Mouse (Mus musculus): ENCODE results near the gene Chrm5. TPM values are rescaled to one million over a fixed set of nuclear protein-coding genes. Genes with fewer than 3 reads are reported as not detected.

Gene Chrm5
- polyA plus RNA-seq, 1 experiment from 2014 or later: 1.5 TPM

GRCm38 (mm10) chr2:112506841-112507435, 26.4 kb upstream of the Chrm5 start:
- no peaks in the 10 kb centered on the region for H3K27me3 ChIP-seq (ENCODE audit: control insufficient read depth, insufficient read depth, low read length)
- WGBS: 81% methylated on average over 5 of the region's 5 CpGs
- no peak overlapping the region for H3K4me2 ChIP-seq (ENCODE audit: low read depth, low read length)
- no peak for ATAC-seq (ENCODE audit: low read depth)
- H3K9ac ChIP-seq (replicated peaks; ENCODE audit: low read depth, low read length): no peak overlapping the region
- no peak overlapping the region for H3K4me3 ChIP-seq (ENCODE audit: low read depth, low read length)
- H3K9me3 ChIP-seq (ENCODE audit: control insufficient read depth, low read length): no peaks in the 10 kb centered on the region
- no peaks in the 10 kb centered on the region for H3K4me1 ChIP-seq (ENCODE audit: control insufficient read depth, insufficient read depth, low read length)
- H3K27ac ChIP-seq (ENCODE audit: low read depth, low read length): no peak overlapping the region
- no peaks in the 10 kb centered on the region for H3K36me3 ChIP-seq (ENCODE audit: control insufficient read depth, insufficient read depth, low read length)

- no peak overlapping the region for H3K27ac ChIP-seq (ENCODE audit: low read depth, low read length)
- no peaks in the 10 kb centered on the region for H3K9me3 ChIP-seq (ENCODE audit: control insufficient read depth, low read length)
- H3K4me2 ChIP-seq (ENCODE audit: low read depth, low read length): no peak overlapping the region
- no peak overlapping the region for H3K9ac ChIP-seq (replicated peaks; ENCODE audit: low read depth, low read length)
- H3K27me3 ChIP-seq (ENCODE audit: control insufficient read depth, insufficient read depth, low read length): no peaks in the 10 kb centered on the region
- H3K4me3 ChIP-seq (ENCODE audit: low read depth, low read length): no peak overlapping the region
- no peak for ATAC-seq (ENCODE audit: low read depth)
- no peaks in the 10 kb centered on the region for H3K4me1 ChIP-seq (ENCODE audit: control insufficient read depth, insufficient read depth, low read length)
- 94% methylated on average over 6 of the region's 6 CpGs for WGBS
- H3K36me3 ChIP-seq (ENCODE audit: control insufficient read depth, insufficient read depth, low read length): no peaks in the 10 kb centered on the region
These were observed 23.4 kb upstream of the Chrm5 start for GRCm38 (mm10) chr2:112503978-112504377.

- H3K27ac ChIP-seq (ENCODE audit: low read depth, low read length): no peak overlapping the region
- H3K4me1 ChIP-seq (ENCODE audit: control insufficient read depth, insufficient read depth, low read length): no peaks in the 10 kb centered on the region
- H3K36me3 ChIP-seq (ENCODE audit: control insufficient read depth, insufficient read depth, low read length): no peaks in the 10 kb centered on the region
- 4% methylated on average over 6 of the region's 6 CpGs for WGBS
- no peaks in the 10 kb centered on the region for H3K27me3 ChIP-seq (ENCODE audit: control insufficient read depth, insufficient read depth, low read length)
- H3K4me2 ChIP-seq (ENCODE audit: low read depth, low read length): no peak overlapping the region
- peak; percentile 97 for ATAC-seq (ENCODE audit: low read depth)
- no peak overlapping the region for H3K4me3 ChIP-seq (ENCODE audit: low read depth, low read length)
- no peaks in the 10 kb centered on the region for H3K9me3 ChIP-seq (ENCODE audit: control insufficient read depth, low read length)
- H3K9ac ChIP-seq (replicated peaks; ENCODE audit: low read depth, low read length): no peak overlapping the region
These were observed 20.6 kb upstream of the Chrm5 start for GRCm38 (mm10) chr2:112501209-112501608.

GRCm38 (mm10) chr2:112497851-112498250, 17.3 kb upstream of the Chrm5 start:
- no peaks in the 10 kb centered on the region for H3K36me3 ChIP-seq (ENCODE audit: control insufficient read depth, insufficient read depth, low read length)
- H3K9me3 ChIP-seq (ENCODE audit: control insufficient read depth, low read length): no peaks in the 10 kb centered on the region
- H3K4me1 ChIP-seq (ENCODE audit: control insufficient read depth, insufficient read depth, low read length): no peaks in the 10 kb centered on the region
- H3K4me2 ChIP-seq (ENCODE audit: low read depth, low read length): no peak overlapping the region
- H3K27me3 ChIP-seq (ENCODE audit: control insufficient read depth, insufficient read depth, low read length): no peaks in the 10 kb centered on the region
- H3K27ac ChIP-seq (ENCODE audit: low read depth, low read length): no peak overlapping the region
- ATAC-seq (ENCODE audit: low read depth): no peak
- WGBS: 72% methylated on average over 7 of the region's 7 CpGs
- H3K4me3 ChIP-seq (ENCODE audit: low read depth, low read length): no peak overlapping the region
- H3K9ac ChIP-seq (replicated peaks; ENCODE audit: low read depth, low read length): no peak overlapping the region

GRCm38 (mm10) chr2:112493539-112494260, 13.1 kb upstream of the Chrm5 start:
- Histone ChIP-seq H3K4me3 (ENCODE audit: low read depth, low read length) (peak overlapping the region; percentile 74), H3K4me2 (ENCODE audit: low read depth, low read length) (peak overlapping the region; percentile 49), H3K27ac (ENCODE audit: low read depth, low read length) (no peak overlapping the region), H3K9me3 (ENCODE audit: control insufficient read depth, low read length) (no peaks in the 10 kb centered on the region), H3K36me3 (ENCODE audit: control insufficient read depth, insufficient read depth, low read length) (no peaks in the 10 kb centered on the region), H3K4me1 (ENCODE audit: control insufficient read depth, insufficient read depth, low read length) (peaks cover 6% of the 10 kb centered on the region; the same call in 1 of the 2 replicates), H3K9ac (replicated peaks; ENCODE audit: low read depth, low read length) (peak overlapping the region; percentile 96), H3K27me3 (ENCODE audit: control insufficient read depth, insufficient read depth, low read length) (no peaks in the 10 kb centered on the region)
- WGBS: 42% methylated on average over 11 of the region's 11 CpGs
- ATAC-seq (ENCODE audit: low read depth): peak; percentile 29

GRCm38 (mm10) chr2:112492856-112493538, 12.4 kb upstream of the Chrm5 start, which contains the start of gene Aven:
Gene Aven, plus strand, starts transcription at chr2:112492964.
- peak within 1 kb of the TSS; percentile 49 for H3K4me2 ChIP-seq (ENCODE audit: low read depth, low read length)
- under 1% methylated on average over 71 of the region's 87 CpGs for WGBS
- H3K4me3 ChIP-seq (ENCODE audit: low read depth, low read length): peak within 1 kb of the TSS; percentile 74
- peak; percentile 96 for ATAC-seq (ENCODE audit: low read depth)
- H3K36me3 ChIP-seq (ENCODE audit: control insufficient read depth, insufficient read depth, low read length): no peaks in the 10 kb centered on the region
- H3K27ac ChIP-seq (ENCODE audit: low read depth, low read length): peak within 1 kb of the TSS; percentile 93
- H3K9me3 ChIP-seq (ENCODE audit: control insufficient read depth, low read length): no peaks in the 10 kb centered on the region
- peaks cover 6% of the 10 kb centered on the region; the same call in 1 of the 2 replicates for H3K4me1 ChIP-seq (ENCODE audit: control insufficient read depth, insufficient read depth, low read length)
- H3K9ac ChIP-seq (replicated peaks; ENCODE audit: low read depth, low read length): peak within 1 kb of the TSS; percentile 96
- no peaks in the 10 kb centered on the region for H3K27me3 ChIP-seq (ENCODE audit: control insufficient read depth, insufficient read depth, low read length)

GRCm38 (mm10) chr2:112492431-112492855, 11.9 kb upstream of the Chrm5 start:
- 7% methylated on average over 9 of the region's 9 CpGs for WGBS
- peak overlapping the region; percentile 49 for H3K4me2 ChIP-seq (ENCODE audit: low read depth, low read length)
- H3K9ac ChIP-seq (replicated peaks; ENCODE audit: low read depth, low read length): peak overlapping the region; percentile 96
- peak; percentile 1; the same call in 1 of the 2 replicates for ATAC-seq (ENCODE audit: low read depth)
- H3K9me3 ChIP-seq (ENCODE audit: control insufficient read depth, low read length): no peaks in the 10 kb centered on the region
- peak overlapping the region; percentile 93 for H3K27ac ChIP-seq (ENCODE audit: low read depth, low read length)
- peak overlapping the region; percentile 74 for H3K4me3 ChIP-seq (ENCODE audit: low read depth, low read length)
- no peaks in the 10 kb centered on the region for H3K36me3 ChIP-seq (ENCODE audit: control insufficient read depth, insufficient read depth, low read length)
- H3K4me1 ChIP-seq (ENCODE audit: control insufficient read depth, insufficient read depth, low read length): peaks cover 6% of the 10 kb centered on the region; the same call in 1 of the 2 replicates
- H3K27me3 ChIP-seq (ENCODE audit: control insufficient read depth, insufficient read depth, low read length): no peaks in the 10 kb centered on the region

GRCm38 (mm10) chr2:112491629-112492028, 11.1 kb upstream of the Chrm5 start:
- Histone ChIP-seq H3K36me3 (ENCODE audit: control insufficient read depth, insufficient read depth, low read length) (no peaks in the 10 kb centered on the region), H3K9ac (replicated peaks; ENCODE audit: low read depth, low read length) (no peak overlapping the region), H3K27ac (ENCODE audit: low read depth, low read length) (no peak overlapping the region), H3K4me3 (ENCODE audit: low read depth, low read length) (no peak overlapping the region), H3K9me3 (ENCODE audit: control insufficient read depth, low read length) (no peaks in the 10 kb centered on the region), H3K4me1 (ENCODE audit: control insufficient read depth, insufficient read depth, low read length) (peaks cover 6% of the 10 kb centered on the region; the same call in 1 of the 2 replicates), H3K27me3 (ENCODE audit: control insufficient read depth, insufficient read depth, low read length) (no peaks in the 10 kb centered on the region), H3K4me2 (ENCODE audit: low read depth, low read length) (no peak overlapping the region; the same call in 1 of the 2 replicates)
- 66% methylated on average over 5 of the region's 5 CpGs for WGBS
- no peak for ATAC-seq (ENCODE audit: low read depth)
